Comparison of ENCODE assay signal across 1 mouse cellular context in the genomic region with DNA sequence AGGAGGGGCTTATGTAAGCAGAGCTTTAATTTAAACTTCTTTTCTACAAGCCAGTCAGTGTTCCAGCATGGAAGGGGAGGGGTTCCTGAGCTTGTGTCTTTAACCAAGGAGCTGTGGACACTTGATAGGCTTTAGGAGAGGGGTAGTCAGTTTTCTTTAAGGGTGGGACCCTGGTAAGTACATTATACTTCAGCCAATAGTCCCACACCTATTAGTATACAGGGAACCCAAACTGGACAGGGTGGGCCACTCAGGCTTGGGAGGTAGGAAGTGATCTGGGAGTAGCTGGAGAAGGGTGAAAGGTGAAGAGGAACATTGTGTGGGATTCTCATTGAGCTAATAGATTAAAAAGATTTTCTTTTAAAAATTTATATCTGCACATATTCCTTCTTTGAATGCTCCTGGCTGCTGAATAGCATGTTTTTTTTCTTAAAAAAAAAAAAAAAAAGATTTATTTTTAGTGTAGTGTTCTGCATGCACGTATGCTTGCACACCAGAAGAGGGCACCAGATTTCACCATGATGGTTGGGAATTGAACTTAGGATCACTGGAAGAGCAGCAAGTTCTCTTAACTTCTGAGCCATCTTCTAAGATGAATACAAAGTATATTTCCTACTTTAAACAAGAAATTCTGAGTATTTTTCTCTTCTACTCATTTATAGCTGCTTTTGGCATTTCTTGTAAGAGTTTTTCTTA.
TF ChIP-seq lines count a peak whose summit lies in the region.

No protein-coding gene starts in this region.

TF ChIP-seq in MEL, 35 proteins besides CTCF, POLR2A, EP300 and RAD21 (continued from another document):
- TF ChIP-seq USF2 (IDR thresholded peaks at IDR 0.05; ENCODE audit: borderline replicate concordance in 1 of 2, insufficient read depth in 1 of 2, low read depth in 1 of 2, low read length in 2 of 2) (no peak), TBP (IDR thresholded peaks at IDR 0.05; ENCODE audit: low read depth, low read length) (no peak), SIN3A (IDR thresholded peaks at IDR 0.05; ENCODE audit: low read length) (no peak), TAL1 (IDR thresholded peaks at IDR 0.05; ENCODE audit: low read length) (no peak), CHD2 (IDR thresholded peaks at IDR 0.05; ENCODE audit: low read length) (no peak)
TF ChIP-seq in MEL: peak in this region for 0.
